Mouse (Mus musculus) urinary bladder, postnatal 36 days (tissue): ENCODE measurements around the gene Gm5725.
"Not testable (repeated sequence)": the region's sequence is repeated elsewhere in the genome, so short reads cannot be mapped to it uniquely, and the experiment has no call there.

Experiments used
- DNase-seq, 2 experiments: peaks; one replicate each; pipeline ENCODE4 v3.0.0; 2022; ENCODE audit warnings: low spot score in 2 of 2, mixed read lengths in 1 of 2

Gm5725 gene

GRCm38 (mm10) chr7:21844167-21844566 is at the start of gene Gm5725:
Gene Gm5725, minus strand, starts transcription at chr7:21844267.
- not testable (repeated sequence) for DNase-seq

GRCm38 (mm10) chr7:21832051-21832450 is 12.0 kb downstream of the Gm5725 start, which contains the start of gene Vmn1r135:
Gene Vmn1r135, plus strand, starts transcription at chr7:21832351.
- not testable (repeated sequence) for DNase-seq

- not testable (repeated sequence) for DNase-seq
Measured at GRCm38 (mm10) chr7:21796628-21797027, 47.4 kb downstream of the Gm5725 start, which contains the start of gene Gm4177. Gene Gm4177, minus strand, starts transcription at chr7:21796728.
